Mouse (Mus musculus) intestine, embryonic 16.5 days (tissue): ENCODE data around the gene Lctl. TPM values are rescaled to one million over a fixed set of nuclear protein-coding genes. Genes with fewer than 3 reads are reported as not detected.
A peak's percentile ranks its signal among the peaks of the same experiment; 100 is the strongest.
"Not testable (repeated sequence)": the region's sequence is repeated elsewhere in the genome, so short reads cannot be mapped to it uniquely, and the experiment has no call there.

Experiments
- ATAC-seq: fragments of 200-750 bp; cut with Nextera tagmentation; 2 replicates; pipeline ENCODE4 v1.8.0; 2017; ENCODE audit warnings: moderate TSS enrichment, moderate library complexity
- H3K27ac ChIP-seq: fragments of 300-500 bp; sonication (generic); 2 replicates; pipeline ENCODE4 v1.5.1; 2014; ENCODE audit warnings: mild to moderate bottlenecking, low read length
- H3K27me3 ChIP-seq: fragments of 300-500 bp; sonication (generic); replicated peaks from 2 replicates; pipeline ENCODE4 v1.6.1; 2014; ENCODE audit warnings: low read length, control low read depth, mixed read lengths; ENCODE audit not compliant: control insufficient read depth, insufficient read depth
- H3K36me3 ChIP-seq: fragments of 300-500 bp; sonication (generic); 2 replicates; pipeline ENCODE4 v1.6.1; 2014; ENCODE audit warnings: low read length, control low read depth; ENCODE audit not compliant: control insufficient read depth, insufficient read depth
- H3K4me1 ChIP-seq: fragments of 300-500 bp; sonication (generic); 2 replicates; pipeline ENCODE4 v1.6.1; 2014; ENCODE audit warnings: low read length, control low read depth, mixed read lengths; ENCODE audit not compliant: control insufficient read depth, insufficient read depth
- H3K4me2 ChIP-seq: fragments of 300-500 bp; sonication (generic); 2 replicates; pipeline ENCODE4 v1.6.1; 2014; ENCODE audit warnings: low read depth, low read length, control low read depth
- H3K4me3 ChIP-seq: fragments of 300-500 bp; sonication (generic); 2 replicates; pipeline ENCODE4 v1.5.1; 2014; ENCODE audit warnings: mild to moderate bottlenecking, low read length
- H3K9ac ChIP-seq: fragments of 300-500 bp; sonication (generic); 2 replicates; pipeline ENCODE4 v1.6.1; 2014; ENCODE audit warnings: low read depth, low read length
- H3K9me3 ChIP-seq: fragments of 300-500 bp; sonication (generic); 2 replicates; pipeline ENCODE4 v1.6.1; 2016; ENCODE audit warnings: low read length, control low read depth; ENCODE audit not compliant: control insufficient read depth
- WGBS: fragments of 180-500 bp; shearing (Covaris S2); extraction: QIAGEN DNeasy Blood & Tissue Kit; methylation state at CpG from one replicate; pipeline ENCODE4 v1.1.7; 2014; 5-methylcytosine and 5-hydroxymethylcytosine counted together
- polyA plus RNA-seq: library from polyadenylated mRNA; unstranded; fragments of >200 nt; fragmentation: Nextera tagmentation; extraction: Ambion mirVana; gene quantifications from 2 replicates; pipeline ENCODE4 v1.2.1, GENCODE M21; 2015

Gene Lctl
- polyA plus RNA-seq, 1 experiment from 2014 or later = 0.15 TPM

GRCm38 (mm10) chr9:64126121-64126520 lies 9.2 kb downstream of the Lctl start:
- no peak for ATAC-seq
- Histone ChIP-seq H3K9ac (no peak overlapping the region), H3K4me3 (no peak overlapping the region), H3K27me3 (no peaks in the 10 kb centered on the region), H3K27ac (no peak overlapping the region), H3K4me2 (no peak overlapping the region), H3K9me3 (no peaks in the 10 kb centered on the region), H3K36me3 (no peaks in the 10 kb centered on the region), H3K4me1 (peaks cover 11% of the 10 kb centered on the region)
- WGBS = 62% methylated on average over 12 of the region's 12 CpGs

DNA sequence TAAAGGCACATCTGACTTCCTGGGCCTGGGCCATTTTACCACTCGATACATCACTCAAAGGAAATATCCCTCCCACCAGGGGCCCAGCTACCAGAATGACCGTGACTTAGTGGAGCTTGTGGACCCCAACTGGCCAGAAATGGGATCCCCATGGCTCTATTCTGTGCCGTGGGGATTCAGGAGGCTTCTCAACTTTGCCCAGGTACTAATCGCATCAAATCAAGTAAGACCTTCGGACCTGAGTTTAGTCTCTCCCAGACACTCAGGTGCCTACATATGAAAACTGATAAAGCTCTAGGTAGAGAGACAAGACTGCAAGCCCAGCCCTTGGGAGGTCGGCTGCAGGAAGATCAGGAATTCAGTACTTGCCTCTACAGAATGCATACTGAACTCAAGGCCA lies 14.7 kb downstream of the Lctl start:
- H3K36me3 ChIP-seq = no peaks in the 10 kb centered on the region
- WGBS = 73% methylated on average over 6 of the region's 6 CpGs
- peak overlapping the region; percentile 38 for H3K27ac ChIP-seq
- H3K9ac ChIP-seq = no peak overlapping the region
- H3K4me2 ChIP-seq = no peak overlapping the region
- no peak overlapping the region for H3K4me3 ChIP-seq
- no peaks in the 10 kb centered on the region for H3K4me1 ChIP-seq
- ATAC-seq = peak; percentile 80
- no peaks in the 10 kb centered on the region for H3K9me3 ChIP-seq
- H3K27me3 ChIP-seq = no peaks in the 10 kb centered on the region

GRCm38 (mm10) chr9:64138896-64139295 lies 21.9 kb downstream of the Lctl start:
- ATAC-seq = not testable (repeated sequence)
- WGBS = 4% methylated on average over 6 of the region's 6 CpGs

GRCm38 (mm10) chr9:64139879-64140278 lies 22.9 kb downstream of the Lctl start:
- 87% methylated on average over 9 of the region's 9 CpGs for WGBS
- Histone ChIP-seq H3K27me3 (no peaks in the 10 kb centered on the region), H3K4me1 (no peaks in the 10 kb centered on the region), H3K27ac (no peak overlapping the region), H3K4me3 (no peak overlapping the region), H3K9ac (no peak overlapping the region), H3K4me2 (no peak overlapping the region), H3K9me3 (no peaks in the 10 kb centered on the region), H3K36me3 (peaks cover 3% of the 10 kb centered on the region; the same call in 1 of the 2 replicates)
- ATAC-seq = no peak

More at GRCm38 (mm10) chr9:64138896-64139295, 21.9 kb downstream of the Lctl start:
- H3K4me1 ChIP-seq, H3K36me3 ChIP-seq, H3K27ac ChIP-seq, H3K27me3 ChIP-seq, H3K9me3 ChIP-seq, H3K4me3 ChIP-seq, H3K9ac ChIP-seq, H3K4me2 ChIP-seq: not testable (repeated sequence)

DNA sequence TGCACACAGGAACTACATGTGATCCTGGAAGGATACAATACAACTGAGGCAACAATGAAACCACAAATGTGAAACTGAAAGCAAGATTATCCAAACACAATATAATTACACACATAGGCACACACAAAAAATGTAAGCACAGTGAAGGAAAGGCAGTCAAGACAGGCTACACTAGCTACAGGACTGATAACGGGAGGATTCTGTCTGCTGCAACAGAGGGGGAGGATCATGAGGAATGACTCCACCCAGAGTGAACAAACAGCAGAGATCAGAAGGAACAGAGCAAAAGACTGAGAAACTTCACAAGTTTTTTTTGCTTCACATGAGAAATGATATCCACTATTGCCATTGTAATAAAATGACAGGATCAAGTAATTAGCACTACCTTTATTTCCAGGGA lies 39.7 kb downstream of the Lctl start:
- H3K36me3 ChIP-seq = 0 out of 2 replicates have a peak, but pooled peaks cover 8% of the 10 kb centered on the region
- 76% methylated on average over 1 of the region's 1 CpGs for WGBS
- H3K27ac ChIP-seq = no peak overlapping the region

GRCm38 (mm10) chr9:64160471-64160870 lies 43.5 kb downstream of the Lctl start:
- peaks cover 4% of the 10 kb centered on the region; the same call in 1 of the 2 replicates for H3K36me3 ChIP-seq
- no peak overlapping the region for H3K9ac ChIP-seq
- H3K9me3 ChIP-seq = no peaks in the 10 kb centered on the region
- H3K4me2 ChIP-seq = no peak overlapping the region
- no peak overlapping the region for H3K4me3 ChIP-seq
- no peak for ATAC-seq
- no peaks in the 10 kb centered on the region for H3K4me1 ChIP-seq
- H3K27me3 ChIP-seq = no peaks in the 10 kb centered on the region
- no peak overlapping the region for H3K27ac ChIP-seq
- WGBS = 91% methylated on average over 5 of the region's 5 CpGs

More for the DNA sequence above, 39.7 kb downstream of the Lctl start:
- Histone ChIP-seq H3K4me1 (no peaks in the 10 kb centered on the region), H3K4me2 (no peak overlapping the region), H3K4me3 (no peak overlapping the region), H3K9ac (no peak overlapping the region), H3K27me3 (no peaks in the 10 kb centered on the region), H3K9me3 (no peaks in the 10 kb centered on the region)
- ATAC-seq = no peak

DNA sequence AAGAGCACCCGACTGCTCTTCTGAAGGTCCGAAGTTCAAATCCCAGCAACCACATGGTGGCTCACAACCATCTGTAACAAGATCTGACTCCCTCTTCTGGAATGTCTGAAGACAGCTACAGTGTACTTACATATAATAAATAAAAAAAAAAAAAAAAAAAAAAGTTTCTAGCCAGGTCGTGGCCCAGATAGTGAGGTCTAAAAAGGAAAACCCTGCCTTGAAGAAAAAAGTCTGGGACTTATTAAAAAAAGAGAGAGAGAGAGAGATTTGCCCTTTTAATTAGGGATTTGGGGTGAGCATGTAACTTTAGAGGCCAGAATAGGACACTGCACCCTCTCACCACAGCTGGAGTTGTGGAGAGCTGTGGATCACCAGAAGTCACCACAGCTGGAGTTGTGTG lies 53.0 kb downstream of the Lctl start:
- H3K9me3 ChIP-seq, ATAC-seq, H3K27ac ChIP-seq, H3K4me2 ChIP-seq, H3K27me3 ChIP-seq, H3K36me3 ChIP-seq, H3K9ac ChIP-seq, H3K4me3 ChIP-seq: not testable (repeated sequence)
- 88% methylated on average over 3 of the region's 3 CpGs for WGBS
- H3K4me1 ChIP-seq = peaks cover 12% of the 10 kb centered on the region; the same call in 1 of the 2 replicates

DNA sequence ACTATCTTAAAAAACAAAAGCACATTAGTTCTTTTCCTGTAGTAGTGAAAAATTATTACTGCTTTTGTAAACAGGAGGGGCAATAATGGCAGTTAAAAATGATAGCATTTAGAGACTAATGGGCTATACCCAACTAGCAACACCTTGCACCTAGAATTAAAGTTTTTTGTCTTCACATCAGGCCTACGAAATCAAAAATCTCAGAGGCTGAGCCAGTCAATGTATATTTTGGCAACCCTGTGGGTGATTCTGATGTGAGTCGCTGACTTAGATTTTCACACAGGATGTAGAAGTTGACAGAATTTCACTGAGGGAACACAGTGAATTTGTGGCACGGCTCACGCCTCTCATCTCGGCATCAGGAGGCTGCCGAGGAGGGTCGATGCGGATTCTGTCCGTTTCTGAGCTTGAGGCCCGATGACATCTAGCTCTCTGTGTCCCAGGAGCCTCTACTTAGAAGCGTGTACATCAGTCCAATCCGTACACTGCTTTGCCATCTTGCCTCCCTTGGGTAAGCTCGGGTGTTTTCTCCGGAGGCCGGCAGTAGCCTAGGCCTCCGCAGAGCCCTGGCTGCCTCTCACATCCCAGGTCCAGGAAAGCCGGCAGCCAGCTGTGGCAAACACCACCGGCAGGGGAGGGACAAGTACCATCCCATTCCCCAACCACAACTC lies 55.3 kb downstream of the Lctl start:
- peak overlapping the region; percentile 70 for H3K4me2 ChIP-seq
- ATAC-seq = peak; percentile 56
- 2% methylated on average over 18 of the region's 18 CpGs for WGBS
- peak overlapping the region; percentile 84 for H3K9ac ChIP-seq
- H3K27me3 ChIP-seq = no peaks in the 10 kb centered on the region
- H3K36me3 ChIP-seq = peaks cover 15% of the 10 kb centered on the region
- peak overlapping the region; percentile 66 for H3K4me3 ChIP-seq
- H3K27ac ChIP-seq = peak overlapping the region; percentile 89
- H3K4me1 ChIP-seq = peaks cover 18% of the 10 kb centered on the region; the same call in 1 of the 2 replicates
- H3K9me3 ChIP-seq = no peaks in the 10 kb centered on the region

DNA sequence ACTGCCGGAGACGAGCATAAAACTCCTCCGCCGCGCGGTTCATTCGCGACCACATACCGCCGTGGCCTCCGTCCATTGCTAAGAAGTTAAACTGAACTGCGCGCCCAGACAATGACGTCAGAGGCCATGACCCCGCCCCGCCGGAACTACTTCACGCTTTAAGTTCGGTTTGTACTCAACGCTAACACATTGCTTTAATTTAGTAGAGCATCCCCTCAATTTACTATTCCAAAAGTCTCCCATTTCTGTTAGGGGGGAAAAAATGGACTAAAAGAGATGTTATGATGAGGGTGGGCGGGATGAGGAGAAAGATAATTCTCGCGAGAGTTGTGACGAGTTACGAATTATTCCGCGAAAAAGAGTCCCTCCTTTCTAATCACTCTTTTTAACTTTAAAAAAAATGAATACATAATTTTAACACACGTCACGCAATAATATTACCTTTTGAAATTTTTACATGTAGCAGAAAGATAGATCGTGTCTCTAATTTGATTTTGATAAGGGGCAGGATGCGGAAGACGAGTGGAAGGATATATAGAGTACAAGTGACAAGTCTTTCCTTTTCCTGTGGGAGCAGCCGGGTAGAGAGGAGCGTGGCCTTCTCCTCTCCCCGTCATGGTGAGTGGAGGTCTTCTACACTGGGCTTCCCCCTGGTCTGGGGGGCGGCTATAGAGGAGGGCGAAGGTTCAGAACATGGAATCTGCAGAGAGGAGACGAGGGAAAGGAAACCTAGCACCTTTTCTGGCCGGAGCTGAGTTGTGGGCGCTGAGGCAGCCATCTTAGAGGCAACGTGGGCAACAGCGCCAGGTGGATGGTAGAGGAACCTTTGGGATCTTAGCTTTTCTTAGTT lies 56.1 kb downstream of the Lctl start, which contains the start of the genes Zwilch and Rpl4:
Gene Zwilch (minus strand): TSS at position 289 of the 850 bp plus-strand sequence.
Gene Rpl4 (plus strand): TSS at position 560 of the 850 bp plus-strand sequence.
- Histone ChIP-seq H3K9me3 (no peaks in the 10 kb centered on the region), H3K27ac (peak within 1 kb of the TSS; percentile 89), H3K4me2 (peak within 1 kb of the TSS; percentile 76), H3K9ac (peak within 1 kb of the TSS; percentile 84), H3K4me3 (peak within 1 kb of the TSS; percentile 66), H3K4me1 (peaks cover 18% of the 10 kb centered on the region; the same call in 1 of the 2 replicates), H3K27me3 (no peaks in the 10 kb centered on the region), H3K36me3 (peaks cover 16% of the 10 kb centered on the region)
- peak; percentile 83 for ATAC-seq
- under 1% methylated on average over 42 of the region's 42 CpGs for WGBS
